Mouse (Mus musculus) lung, postnatal 14 days (tissue): ENCODE measurements around the gene Cnnm2.
"Not testable (repeated sequence)": the region's sequence is repeated elsewhere in the genome, so short reads cannot be mapped to it uniquely, and the experiment has no call there.

Source experiments
- DNase-seq: peaks from one replicate; pipeline ENCODE4 v3.0.0; 2021

Cnnm2 gene

GRCm38 (mm10) chr19:46761247-46761946, at the start of gene Cnnm2:
TSS of gene Cnnm2 (plus strand) at chr19:46761596.
- peak; percentile 99 for DNase-seq

DNA sequence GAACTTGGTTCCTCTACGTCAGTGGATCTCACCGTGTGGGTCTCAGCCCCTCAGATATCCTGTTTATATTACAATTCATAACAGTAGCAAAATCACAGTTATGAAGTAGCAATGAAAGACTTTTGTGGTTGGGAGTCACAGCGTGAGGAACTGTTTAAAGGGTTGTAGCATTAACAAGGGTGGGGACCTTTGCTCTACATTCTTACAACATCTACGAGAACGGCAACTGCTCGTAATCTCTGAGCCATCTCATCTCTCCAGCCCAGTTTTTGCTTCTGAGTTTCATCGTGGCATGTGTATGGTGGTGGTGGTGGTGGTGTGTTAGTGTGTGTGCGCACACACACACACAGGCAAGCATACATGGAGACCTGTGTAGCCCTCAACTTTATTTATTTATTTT, 47.2 kb upstream of the Cnnm2 start:
- DNase-seq: no peak

DNA sequence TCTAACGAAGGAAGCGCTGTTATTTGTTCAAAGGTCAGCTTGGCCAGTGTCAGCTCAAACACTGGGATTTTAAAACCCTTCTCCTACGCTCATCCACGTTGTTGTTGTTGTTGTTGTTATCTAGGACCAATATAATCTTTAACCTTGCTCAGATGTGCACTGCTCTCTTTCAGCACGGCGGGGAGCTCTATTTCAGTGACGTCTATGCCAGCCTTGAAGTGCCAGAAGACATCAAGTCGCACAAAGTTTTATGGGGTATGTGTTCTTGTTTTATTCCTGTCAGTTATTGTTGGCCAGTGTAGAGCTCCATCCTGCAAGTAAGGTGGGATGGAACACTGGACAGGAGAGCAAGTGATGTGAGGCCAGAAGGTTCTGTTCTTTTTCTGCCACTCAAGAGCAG, 46.4 kb upstream of the Cnnm2 start:
- no peak for DNase-seq

GRCm38 (mm10) chr19:46718150-46718549, 43.2 kb upstream of the Cnnm2 start:
- DNase-seq: no peak

DNA sequence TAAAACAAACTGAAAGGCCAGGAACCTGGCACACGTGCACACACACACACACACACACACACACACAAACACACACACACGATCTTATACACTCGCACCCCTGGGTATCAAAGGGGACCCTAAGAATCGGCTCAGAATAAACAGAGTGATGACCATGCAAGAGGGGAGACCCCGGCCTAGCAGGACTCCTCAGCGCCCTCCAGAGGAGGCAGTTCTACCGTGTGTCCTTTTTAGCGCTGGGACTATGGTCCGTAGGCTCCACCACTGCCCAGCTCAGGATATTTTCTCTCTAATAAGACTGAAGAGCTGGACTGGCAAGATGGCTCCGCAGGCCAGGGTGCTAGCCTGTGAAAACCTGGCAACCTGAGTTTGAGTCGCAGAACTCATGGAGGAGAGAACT, 37.0 kb upstream of the Cnnm2 start:
- no peak for DNase-seq

GRCm38 (mm10) chr19:46726142-46726541, 35.3 kb upstream of the Cnnm2 start:
- no peak for DNase-seq

DNA sequence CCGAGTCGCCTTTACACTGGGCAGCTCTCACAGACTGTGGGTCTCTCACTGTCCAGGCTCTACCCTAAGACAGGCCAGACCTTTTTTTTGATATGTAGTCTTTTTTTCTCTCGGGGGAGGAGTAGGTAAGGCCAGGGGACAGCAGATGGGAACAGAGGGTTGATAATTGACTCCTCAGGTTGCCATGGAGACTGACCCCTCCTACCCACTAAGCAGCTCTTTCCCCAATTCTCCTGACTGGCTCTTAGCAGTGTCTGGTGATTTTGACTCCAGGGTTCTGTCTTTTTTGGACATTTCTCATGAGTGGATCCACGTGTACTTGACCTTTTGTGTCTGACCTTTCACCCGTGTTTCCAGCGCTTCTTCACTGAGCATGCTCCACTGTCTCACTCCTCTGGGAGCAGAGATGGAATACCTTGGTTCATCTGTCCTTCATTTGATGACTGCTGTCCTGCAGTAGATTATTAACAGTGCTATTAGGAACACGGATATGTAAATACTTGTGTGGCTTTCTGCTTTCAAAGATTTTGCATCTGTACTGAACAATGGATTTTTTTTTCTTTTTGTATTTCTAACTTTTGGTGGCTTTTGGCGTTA, 34.2 kb upstream of the Cnnm2 start:
- DNase-seq: no peak

GRCm38 (mm10) chr19:46727945-46728540, 33.4 kb upstream of the Cnnm2 start:
- DNase-seq: no peak

GRCm38 (mm10) chr19:46728909-46729308, 32.5 kb upstream of the Cnnm2 start:
- DNase-seq: no peak

DNA sequence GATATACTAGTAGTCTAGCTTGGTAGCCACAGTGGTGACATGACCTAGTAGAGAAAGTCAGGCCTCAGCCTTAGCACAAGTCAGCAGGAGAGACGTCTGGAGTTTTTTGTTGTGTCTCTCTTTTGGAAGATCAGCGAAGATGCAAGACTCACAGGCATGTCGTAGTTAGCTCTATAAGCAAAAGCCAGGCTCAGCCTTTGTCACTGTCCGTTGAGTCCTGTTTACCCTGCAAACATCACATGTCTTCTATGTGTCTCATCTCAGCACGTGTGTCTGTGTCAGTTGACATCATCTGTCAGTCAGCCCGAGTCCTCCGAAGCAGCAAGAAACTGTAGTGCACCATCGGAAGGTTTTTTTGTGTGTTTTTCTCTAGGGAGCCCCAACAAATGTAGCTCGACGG, 30.0 kb upstream of the Cnnm2 start:
- DNase-seq: no peak

- not testable (repeated sequence) for DNase-seq
Measured at GRCm38 (mm10) chr19:46732673-46733072, 28.7 kb upstream of the Cnnm2 start.

GRCm38 (mm10) chr19:46733626-46734025, 27.8 kb upstream of the Cnnm2 start:
- DNase-seq: no peak

- no peak for DNase-seq
Measured at GRCm38 (mm10) chr19:46735241-46735640, 26.2 kb upstream of the Cnnm2 start.

GRCm38 (mm10) chr19:46737106-46737505, 24.3 kb upstream of the Cnnm2 start:
- no peak for DNase-seq

DNA sequence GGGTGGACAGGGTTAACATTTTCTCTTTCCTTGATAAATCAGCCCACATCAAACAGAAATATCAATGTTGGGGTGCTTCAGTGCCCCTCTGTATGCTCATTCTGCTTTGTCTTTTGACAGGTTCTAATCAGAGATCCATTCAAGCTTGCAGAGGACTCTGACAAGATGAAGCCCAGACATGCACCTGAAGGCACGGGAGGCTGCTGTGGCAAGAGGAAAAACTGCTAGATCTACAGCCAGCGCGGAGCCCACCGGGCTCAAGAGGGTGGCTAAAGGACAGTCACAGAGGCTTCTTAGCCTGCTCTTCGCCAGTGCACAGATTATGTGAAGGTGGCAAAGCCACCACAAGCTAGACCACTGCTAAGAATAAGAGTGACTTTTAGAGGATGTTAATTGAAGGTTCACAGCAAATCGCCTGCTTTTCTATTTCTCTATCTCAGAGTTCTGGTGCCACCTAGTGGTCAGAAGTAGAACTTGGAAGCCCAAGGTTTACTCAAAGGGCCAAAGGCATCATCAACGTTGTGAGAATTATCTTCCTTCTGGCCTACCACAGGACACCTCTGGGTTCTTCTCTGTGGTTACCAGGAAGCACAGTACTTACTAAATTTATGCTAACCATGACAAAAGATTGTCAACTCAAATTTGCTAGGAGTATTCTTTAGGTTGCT, 20.9 kb upstream of the Cnnm2 start:
- peak; percentile 79 for DNase-seq

GRCm38 (mm10) chr19:46741574-46741973, 19.8 kb upstream of the Cnnm2 start:
- DNase-seq: no peak

DNA sequence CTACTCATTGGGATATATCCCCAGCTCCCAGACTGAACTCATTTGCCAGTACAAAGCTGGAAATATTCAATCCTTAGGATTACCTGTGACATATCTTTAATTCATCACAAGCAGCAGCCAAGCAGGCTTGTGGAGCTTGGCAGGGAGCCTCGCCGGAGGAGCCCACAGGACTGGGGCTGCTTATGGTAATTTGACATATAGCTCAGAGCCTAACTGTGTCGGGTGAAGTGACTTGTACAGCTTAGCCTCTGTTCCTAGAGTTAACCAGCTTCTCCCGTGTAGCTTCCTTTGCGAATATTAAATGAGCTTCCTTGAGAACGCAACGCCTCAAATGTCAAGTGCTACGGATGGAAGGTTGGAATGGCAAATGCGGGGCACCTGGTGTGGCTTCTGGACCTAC, 16.7 kb upstream of the Cnnm2 start:
- DNase-seq: no peak

- no peak for DNase-seq
Measured at GRCm38 (mm10) chr19:46747799-46748198, 13.6 kb upstream of the Cnnm2 start.

GRCm38 (mm10) chr19:46752235-46752634, 9.2 kb upstream of the Cnnm2 start:
- DNase-seq: no peak

DNA sequence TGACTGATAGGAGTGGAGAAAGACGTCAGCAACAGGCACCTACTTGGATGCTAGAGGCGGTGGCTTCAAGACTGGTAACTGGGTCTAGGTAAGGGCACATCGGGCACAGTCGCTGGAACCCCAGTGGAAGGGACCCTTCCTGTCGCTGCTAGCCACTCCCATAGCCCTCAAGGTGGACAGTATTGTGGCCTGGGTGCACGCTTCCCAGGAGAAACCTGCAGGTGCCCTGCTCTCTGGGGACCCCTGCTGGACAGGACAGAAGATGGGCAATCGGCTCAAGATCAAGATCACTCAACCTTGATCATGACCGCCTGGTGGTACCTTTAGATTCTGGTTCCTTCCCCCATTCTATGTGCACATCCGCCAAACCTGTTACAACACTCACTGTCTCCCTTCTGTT, 6.3 kb upstream of the Cnnm2 start:
- DNase-seq: peak; percentile 72

DNA sequence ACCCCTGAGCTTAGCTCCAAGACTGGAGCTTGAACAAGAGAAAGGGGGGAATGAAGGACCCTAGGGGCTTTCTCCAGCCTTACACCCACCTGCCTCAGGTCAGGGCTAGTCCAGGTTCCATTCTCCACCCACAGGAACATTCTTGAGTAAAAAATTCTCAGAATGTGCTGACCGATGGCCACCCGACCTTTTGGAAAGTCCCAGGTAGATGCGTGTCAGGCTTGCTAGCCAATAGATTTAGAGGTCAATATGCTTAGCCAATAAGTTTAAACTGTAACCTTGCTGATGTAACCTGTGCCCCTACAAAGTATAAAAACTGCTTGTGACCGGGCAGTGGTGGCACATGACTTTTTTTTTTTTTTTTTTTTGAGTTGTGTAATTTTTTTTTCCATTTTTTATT, 5.2 kb upstream of the Cnnm2 start:
- DNase-seq: no peak

GRCm38 (mm10) chr19:46759096-46759495, 2.3 kb upstream of the Cnnm2 start:
- DNase-seq: no peak

GRCm38 (mm10) chr19:46759909-46760308, 1.5 kb upstream of the Cnnm2 start:
- DNase-seq: not testable (repeated sequence)
